Mouse (Mus musculus): Measurements from ENCODE around the gene Cyfip2. TPM values are rescaled to one million over a fixed set of nuclear protein-coding genes. Genes with fewer than 3 reads are reported as not detected.

Cyfip2 gene
- polyA plus RNA-seq (2016; fragmentation: Nextera tagmentation; extraction: Ambion mirVana), result 20.4 and 27.9 TPM in 2 replicates

DNA sequence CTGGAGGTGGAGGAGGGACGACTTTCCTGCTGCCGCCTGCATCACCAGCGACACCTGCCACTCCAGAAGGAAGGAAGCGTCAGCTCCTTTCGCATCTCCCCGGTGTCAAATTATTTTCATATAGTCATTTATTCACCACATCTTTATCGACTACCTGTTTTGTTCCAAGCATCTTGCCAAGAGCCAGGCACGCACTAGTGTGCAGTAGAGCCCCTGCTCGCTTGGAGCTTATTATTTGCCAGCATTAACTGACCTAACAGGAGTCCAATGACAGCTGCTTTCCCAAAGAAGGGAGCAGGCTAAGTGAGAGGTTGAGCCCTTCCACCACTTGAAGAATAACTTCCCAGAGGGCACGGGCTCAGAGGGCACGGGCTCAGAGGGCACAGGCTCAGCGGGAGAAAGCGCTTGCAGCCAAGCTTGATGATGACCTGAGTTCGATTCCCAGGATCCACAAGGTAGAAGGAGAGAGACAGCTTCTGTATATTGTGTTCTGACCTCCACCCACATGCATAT lies at the start of gene Cyfip2:
TSS of gene Cyfip2 (minus strand) at position 337 of the 513 bp plus-strand sequence.
- peak; percentile 28 for DNase-seq (ENCODE audit: low spot score)
- Histone ChIP-seq H3K27me3 (ENCODE audit: low read depth, poor library complexity, severe bottlenecking) (peaks cover 19% of the 10 kb centered on the region), H3K36me3 (0 out of 2 replicates have a peak, but pooled peaks cover 3% of the 10 kb centered on the region), H3K4me3 (peak within 1 kb of the TSS; percentile 87), H3K9me3 (replicated peaks) (no peaks in the 10 kb centered on the region), H3K4me1 (peaks cover 37% of the 10 kb centered on the region), H3K27ac (replicated peaks) (peak within 1 kb of the TSS; percentile 89)
- WGBS, result 10% methylated on average over 13 of the region's 14 CpGs

- Histone ChIP-seq H3K27me3 (ENCODE audit: low read depth, poor library complexity, severe bottlenecking) (no peaks in the 10 kb centered on the region), H3K36me3 (no peaks in the 10 kb centered on the region), H3K4me1 (no peaks in the 10 kb centered on the region), H3K9me3 (replicated peaks) (no peaks in the 10 kb centered on the region), H3K27ac (replicated peaks) (no peak overlapping the region), H3K4me3 (no peak overlapping the region)
- 72% methylated on average over 2 of the region's 2 CpGs for WGBS
- DNase-seq (ENCODE audit: low spot score), result no peak
Observed at GRCm38 (mm10) chr11:46360991-46361665, 48.5 kb upstream of the Cyfip2 start.

DNA sequence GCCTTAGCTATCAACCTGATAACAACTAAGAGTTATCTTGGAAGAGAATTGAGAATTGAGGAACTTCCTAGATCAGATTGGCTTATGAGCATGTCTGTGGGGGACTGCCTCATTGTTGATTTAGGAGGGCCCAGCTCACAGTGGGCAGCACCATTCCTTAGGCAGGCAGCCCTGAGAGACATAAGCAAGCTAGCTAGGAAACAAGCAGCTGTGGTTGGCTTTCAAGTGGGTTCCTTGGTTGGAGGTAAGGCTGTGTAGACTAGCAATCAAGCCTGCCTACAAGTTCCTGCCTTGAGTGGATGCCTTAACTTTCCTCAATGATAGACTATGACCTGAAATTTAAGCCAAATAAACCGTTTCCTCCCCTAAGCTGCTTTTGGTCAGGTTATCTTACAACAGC lies 45.7 kb upstream of the Cyfip2 start:
- Histone ChIP-seq H3K27ac (replicated peaks) (no peak overlapping the region), H3K4me1 (no peaks in the 10 kb centered on the region), H3K4me3 (no peak overlapping the region), H3K9me3 (replicated peaks) (no peaks in the 10 kb centered on the region), H3K36me3 (no peaks in the 10 kb centered on the region), H3K27me3 (ENCODE audit: low read depth, poor library complexity, severe bottlenecking) (no peaks in the 10 kb centered on the region)
- no peak for DNase-seq (ENCODE audit: low spot score)
- 78% methylated on average over 1 of the region's 1 CpGs for WGBS

DNA sequence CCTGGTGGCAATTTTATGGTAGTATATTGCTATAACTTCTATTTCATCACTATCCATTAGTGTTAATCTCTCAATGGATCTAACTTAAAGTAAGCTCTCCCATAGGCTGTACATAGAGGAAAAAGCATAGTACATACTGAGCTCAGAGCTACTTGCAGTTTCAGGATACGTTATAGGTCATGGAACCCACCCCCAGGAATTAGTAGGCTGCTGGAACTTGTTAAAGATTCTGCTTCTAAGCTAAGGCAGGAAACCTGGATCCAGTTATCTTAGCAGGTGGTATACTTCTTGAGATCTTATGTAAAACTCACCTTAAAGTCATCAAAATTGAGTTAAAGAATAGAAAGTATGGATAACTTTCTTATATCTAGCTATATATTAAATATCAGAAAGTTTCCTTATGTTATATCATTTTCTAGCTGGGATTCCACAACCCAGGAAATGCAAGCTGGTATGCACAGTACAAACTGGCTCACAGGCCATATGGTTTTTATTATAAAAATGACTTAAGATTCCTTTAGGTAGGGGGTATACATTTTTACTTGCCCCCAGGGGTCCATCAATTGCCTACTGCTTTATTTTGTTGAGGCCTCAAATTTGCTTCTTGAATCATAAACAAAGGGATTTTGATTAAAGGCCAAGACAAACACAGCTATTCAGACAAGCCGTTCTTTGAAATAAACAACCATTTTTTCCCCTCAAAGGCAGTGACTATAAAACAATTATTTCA lies 37.2 kb upstream of the Cyfip2 start:
- no peak for DNase-seq (ENCODE audit: low spot score)
- Histone ChIP-seq H3K27ac (replicated peaks) (no peak overlapping the region), H3K4me3 (no peak overlapping the region), H3K4me1 (no peaks in the 10 kb centered on the region), H3K36me3 (no peaks in the 10 kb centered on the region), H3K27me3 (ENCODE audit: low read depth, poor library complexity, severe bottlenecking) (no peaks in the 10 kb centered on the region), H3K9me3 (replicated peaks) (no peaks in the 10 kb centered on the region)
- 67% methylated on average over 2 of the region's 2 CpGs for WGBS

DNA sequence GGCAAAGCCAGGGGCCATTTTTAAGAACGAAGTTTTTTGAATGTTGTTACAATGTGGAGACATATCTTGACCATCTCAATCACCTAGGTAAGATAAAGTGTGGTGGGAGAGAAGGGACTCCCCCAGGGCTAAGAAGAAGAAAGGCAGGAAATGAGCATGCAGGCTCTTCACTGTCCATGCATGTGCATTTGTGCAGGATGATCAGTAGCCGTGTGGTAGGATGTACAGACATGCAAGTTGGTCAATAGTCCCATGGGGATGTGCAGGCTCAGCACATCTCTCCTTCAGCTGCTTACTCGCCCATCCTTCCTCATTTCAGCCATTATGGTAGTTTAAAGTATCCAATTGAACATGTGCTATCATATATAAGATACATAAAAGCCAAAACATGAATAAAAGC lies 35.8 kb upstream of the Cyfip2 start:
- no peak for DNase-seq (ENCODE audit: low spot score)
- no peak overlapping the region for H3K4me3 ChIP-seq
- WGBS, result 87% methylated on average over 3 of the region's 3 CpGs
- no peaks in the 10 kb centered on the region for H3K9me3 ChIP-seq (replicated peaks)
- H3K27ac ChIP-seq (replicated peaks), result no peak overlapping the region
- no peaks in the 10 kb centered on the region for H3K36me3 ChIP-seq
- no peaks in the 10 kb centered on the region for H3K27me3 ChIP-seq (ENCODE audit: low read depth, poor library complexity, severe bottlenecking)
- H3K4me1 ChIP-seq, result no peaks in the 10 kb centered on the region

- Histone ChIP-seq H3K4me1 (no peaks in the 10 kb centered on the region), H3K27ac (replicated peaks) (no peak overlapping the region), H3K36me3 (no peaks in the 10 kb centered on the region), H3K27me3 (ENCODE audit: low read depth, poor library complexity, severe bottlenecking) (no peaks in the 10 kb centered on the region), H3K9me3 (replicated peaks) (no peaks in the 10 kb centered on the region), H3K4me3 (no peak overlapping the region)
- 89% methylated on average over 5 of the region's 5 CpGs for WGBS
- DNase-seq (ENCODE audit: low spot score), result no peak
Observed at GRCm38 (mm10) chr11:46347756-46348155, 35.1 kb upstream of the Cyfip2 start.

DNA sequence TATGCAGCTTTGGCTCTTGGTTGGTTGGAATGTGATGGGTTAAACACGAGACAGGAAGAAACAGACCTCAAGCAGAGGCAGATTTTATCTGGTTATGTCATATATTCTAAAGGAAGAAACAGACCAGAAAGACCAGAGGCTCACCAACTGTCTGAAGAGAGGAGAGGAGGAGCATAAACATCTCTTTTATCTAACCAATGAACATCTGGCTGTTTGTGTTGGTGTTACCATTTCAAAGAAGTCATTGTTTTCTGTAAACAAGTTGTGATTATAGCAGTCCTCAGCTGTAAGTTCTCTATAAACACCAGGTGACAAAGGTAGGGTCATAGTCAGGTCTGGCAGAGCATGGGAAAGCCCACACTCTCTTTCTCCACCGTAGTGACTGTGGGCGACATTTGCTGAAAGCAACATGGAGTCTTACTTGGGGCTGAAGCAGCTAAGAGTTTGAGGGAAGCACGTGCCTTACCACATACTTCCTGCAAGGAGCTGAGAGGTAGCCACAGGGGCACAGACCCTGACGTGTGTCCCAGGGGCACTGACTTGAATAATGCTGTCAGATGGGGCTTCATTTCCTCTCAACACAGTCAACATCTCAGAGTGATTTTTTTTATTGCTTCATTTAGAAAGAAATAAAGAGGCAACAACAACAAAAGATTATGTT lies 31.4 kb upstream of the Cyfip2 start:
- Histone ChIP-seq H3K4me1 (no peaks in the 10 kb centered on the region), H3K9me3 (replicated peaks) (no peaks in the 10 kb centered on the region), H3K36me3 (no peaks in the 10 kb centered on the region), H3K27ac (replicated peaks) (no peak overlapping the region), H3K4me3 (no peak overlapping the region), H3K27me3 (ENCODE audit: low read depth, poor library complexity, severe bottlenecking) (no peaks in the 10 kb centered on the region)
- no peak for DNase-seq (ENCODE audit: low spot score)
- WGBS, result 64% methylated on average over 5 of the region's 5 CpGs

DNA sequence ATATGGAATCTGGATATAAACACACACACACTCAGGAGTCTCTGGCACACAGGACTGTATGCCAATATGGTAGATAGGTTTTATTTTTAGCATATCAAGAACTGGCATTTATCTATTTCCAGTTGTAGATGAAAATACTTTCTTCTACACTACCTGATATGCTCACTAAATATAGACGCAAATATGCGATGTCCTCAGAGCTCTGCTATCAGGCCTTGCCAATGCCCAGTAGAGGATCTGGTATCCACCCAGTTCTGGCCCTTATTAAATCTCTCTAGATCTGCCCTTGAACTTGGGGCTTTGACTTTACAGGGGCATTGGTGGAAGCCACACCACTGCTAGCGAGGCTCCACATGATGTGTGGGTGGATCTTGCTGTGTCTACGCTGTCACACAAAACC lies 29.3 kb upstream of the Cyfip2 start:
- no peak overlapping the region for H3K4me3 ChIP-seq
- H3K27me3 ChIP-seq (ENCODE audit: low read depth, poor library complexity, severe bottlenecking), result no peaks in the 10 kb centered on the region
- H3K4me1 ChIP-seq, result no peaks in the 10 kb centered on the region
- 91% methylated on average over 4 of the region's 4 CpGs for WGBS
- no peak overlapping the region for H3K27ac ChIP-seq (replicated peaks)
- H3K9me3 ChIP-seq (replicated peaks), result no peaks in the 10 kb centered on the region
- no peak for DNase-seq (ENCODE audit: low spot score)
- no peaks in the 10 kb centered on the region for H3K36me3 ChIP-seq

DNA sequence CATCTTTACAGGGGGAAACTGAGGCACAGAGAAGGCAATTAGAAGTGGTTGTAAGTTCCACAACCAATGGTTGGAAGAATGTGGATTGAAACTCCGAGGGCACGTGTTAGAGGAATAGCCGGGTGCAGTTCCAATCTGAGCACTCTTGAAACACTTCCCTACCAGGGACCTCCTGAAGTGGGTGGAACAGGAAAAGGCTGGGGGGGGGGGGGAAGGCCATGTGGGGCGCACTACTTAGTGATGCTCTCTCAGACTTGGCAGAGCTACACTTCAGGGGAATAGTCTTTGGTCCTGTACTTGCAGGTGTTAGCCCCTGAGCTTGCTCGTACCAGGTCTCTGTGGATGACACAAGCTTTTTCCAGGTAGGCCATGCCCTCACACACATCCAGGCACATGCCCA lies 23.4 kb upstream of the Cyfip2 start:
- Histone ChIP-seq H3K27me3 (ENCODE audit: low read depth, poor library complexity, severe bottlenecking) (no peaks in the 10 kb centered on the region), H3K9me3 (replicated peaks) (no peaks in the 10 kb centered on the region), H3K4me1 (no peaks in the 10 kb centered on the region), H3K27ac (replicated peaks) (no peak overlapping the region), H3K36me3 (no peaks in the 10 kb centered on the region), H3K4me3 (no peak overlapping the region)
- DNase-seq (ENCODE audit: low spot score), result no peak
- WGBS, result 93% methylated on average over 5 of the region's 5 CpGs

DNA sequence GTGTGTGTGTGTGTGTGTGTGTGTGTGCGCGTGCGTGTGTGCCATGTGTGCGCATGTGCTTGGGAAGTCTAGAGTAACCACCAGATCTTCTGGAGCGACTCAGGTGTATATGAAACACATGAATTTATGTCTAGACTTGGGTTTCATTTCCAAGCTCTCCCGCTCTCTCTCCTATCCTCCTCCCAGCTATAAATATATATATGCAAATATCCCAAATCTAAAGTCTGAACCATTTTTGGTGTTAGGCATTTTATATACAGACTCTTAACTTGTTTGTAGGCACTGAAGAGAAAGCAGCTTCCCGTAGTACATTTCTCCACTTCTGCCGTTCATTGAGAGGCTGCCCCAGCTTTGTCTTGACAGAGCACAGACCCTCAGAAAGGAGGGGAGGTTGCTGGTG lies 19.6 kb upstream of the Cyfip2 start:
- no peak overlapping the region for H3K4me3 ChIP-seq
- DNase-seq (ENCODE audit: low spot score), result no peak
- 92% methylated on average over 8 of the region's 8 CpGs for WGBS
- H3K27ac ChIP-seq (replicated peaks), result no peak overlapping the region
- H3K27me3 ChIP-seq (ENCODE audit: low read depth, poor library complexity, severe bottlenecking), result no peaks in the 10 kb centered on the region
- no peaks in the 10 kb centered on the region for H3K36me3 ChIP-seq
- H3K9me3 ChIP-seq (replicated peaks), result no peaks in the 10 kb centered on the region
- no peaks in the 10 kb centered on the region for H3K4me1 ChIP-seq

DNA sequence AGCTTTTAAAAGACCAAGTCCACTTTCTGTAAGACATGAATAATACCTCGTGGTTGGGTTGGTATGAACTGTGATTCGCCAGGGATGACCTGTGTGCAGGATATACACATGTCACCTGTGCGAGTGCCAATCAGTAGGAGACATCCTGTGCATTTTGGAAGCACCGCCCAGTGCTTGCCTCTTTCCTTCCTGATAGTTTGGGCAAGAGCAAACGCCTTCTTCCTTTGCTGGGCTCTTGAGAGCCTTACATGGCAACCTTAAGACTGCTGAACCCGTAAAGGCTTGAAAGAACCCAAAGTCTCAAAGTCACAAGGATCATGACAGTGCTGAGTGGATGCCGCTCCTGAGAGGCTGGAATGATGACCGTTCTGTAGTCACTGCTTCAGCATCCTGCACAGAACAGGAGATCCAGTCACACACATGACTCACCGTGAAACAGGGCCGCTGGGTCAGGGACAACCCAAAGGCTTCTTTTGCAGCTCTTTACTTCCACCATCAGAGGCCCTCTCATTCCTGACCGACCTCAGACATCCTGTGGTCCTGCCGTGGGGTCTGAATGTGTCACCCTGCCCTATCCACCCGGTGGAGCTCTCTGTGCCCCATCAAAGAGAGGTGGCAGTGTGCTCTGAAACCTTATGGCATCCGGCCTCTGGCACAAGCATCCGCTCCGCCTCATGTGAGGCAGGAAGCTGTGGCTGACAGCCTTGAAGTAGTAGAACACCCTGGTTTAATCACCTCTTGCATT lies 13.8 kb upstream of the Cyfip2 start:
- Histone ChIP-seq H3K9me3 (replicated peaks) (no peaks in the 10 kb centered on the region), H3K27ac (replicated peaks) (no peak overlapping the region), H3K36me3 (no peaks in the 10 kb centered on the region), H3K27me3 (ENCODE audit: low read depth, poor library complexity, severe bottlenecking) (no peaks in the 10 kb centered on the region), H3K4me3 (no peak overlapping the region), H3K4me1 (no peaks in the 10 kb centered on the region)
- no peak for DNase-seq (ENCODE audit: low spot score)
- WGBS, result 90% methylated on average over 16 of the region's 16 CpGs

DNA sequence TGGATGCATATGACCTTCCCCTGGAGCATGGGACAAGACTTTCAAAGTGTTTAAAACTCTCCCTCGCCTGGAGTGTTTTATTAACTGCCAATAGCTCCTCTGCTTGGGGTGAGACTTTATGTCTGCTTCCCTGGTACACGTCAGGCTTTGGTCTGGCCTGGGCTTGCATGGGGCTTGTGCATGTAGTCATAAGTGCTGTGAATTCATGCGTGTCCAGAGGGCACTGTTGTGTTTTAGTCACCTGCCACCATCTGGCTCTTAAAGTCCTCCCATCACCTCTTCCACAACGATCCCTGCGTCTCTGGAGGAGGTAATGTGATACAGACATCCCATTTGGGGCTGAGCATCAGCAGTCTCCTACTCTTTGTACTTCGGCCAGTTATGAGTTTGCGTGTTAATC lies 8.9 kb upstream of the Cyfip2 start:
- Histone ChIP-seq H3K4me3 (no peak overlapping the region), H3K36me3 (no peaks in the 10 kb centered on the region), H3K27ac (replicated peaks) (no peak overlapping the region), H3K4me1 (no peaks in the 10 kb centered on the region), H3K27me3 (ENCODE audit: low read depth, poor library complexity, severe bottlenecking) (no peaks in the 10 kb centered on the region), H3K9me3 (replicated peaks) (no peaks in the 10 kb centered on the region)
- DNase-seq (ENCODE audit: low spot score), result no peak
- WGBS, result 80% methylated on average over 7 of the region's 7 CpGs
